Mouse (Mus musculus) C2C12 (cell line): Measurements from ENCODE around the gene Rsu1.

Experiments used
- CTCF ChIP-seq: IDR thresholded peaks from one replicate; pipeline ENCODE4 v1.5.1; 2011; ENCODE audit not compliant: control insufficient read depth, insufficient read depth, insufficient read length
- FOSL1 ChIP-seq: IDR thresholded peaks from one replicate; pipeline ENCODE4 v1.8.0; 2011; ENCODE audit warnings: mild to moderate bottlenecking, low read length; ENCODE audit not compliant: poor library complexity, insufficient read depth, severe bottlenecking
- MAX ChIP-seq: IDR thresholded peaks from one replicate; pipeline ENCODE4 v1.6.1; 2011; ENCODE audit warnings: mild to moderate bottlenecking, control low read depth

GRCm38 (mm10) chr2:13303376-13303775 is 32.2 kb upstream of the Rsu1 start:
- no peak for TF ChIP-seq CTCF
- TF ChIP-seq MAX = no peak
- TF ChIP-seq FOSL1 = no peak
